Mouse (Mus musculus): Measurements from ENCODE around the gene Ifit2.
"Not testable (repeated sequence)": the region's sequence is repeated elsewhere in the genome, so short reads cannot be mapped to it uniquely, and the experiment has no call there.

DNA sequence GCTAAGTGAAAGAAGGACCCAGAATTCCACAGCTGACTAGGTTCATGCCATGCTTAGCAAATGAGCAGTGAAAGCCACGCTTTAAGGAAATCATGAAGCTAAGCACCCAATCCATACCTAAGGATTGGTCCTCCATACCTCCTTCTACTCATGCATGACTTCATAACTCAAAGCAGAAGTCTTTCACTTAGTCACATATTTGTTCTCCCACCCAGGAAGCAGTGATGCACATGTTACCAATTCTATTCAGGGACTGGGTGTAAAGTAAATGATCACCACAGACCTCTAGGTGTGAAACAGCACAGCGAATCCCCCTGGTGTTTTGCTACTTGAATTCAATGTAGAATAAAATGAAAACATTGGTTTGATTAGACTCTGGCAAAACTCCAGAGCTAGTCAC, 32.2 kb downstream of the Ifit2 start:
- TF ChIP-seq GATA1, TAL1 (IDR thresholded peaks at IDR 0.05; ENCODE audit: low read length): not testable (repeated sequence)

Data from erythroblast, embryonic 14.5 days (primary cell).